Mouse (Mus musculus): ENCODE results near the gene Brd3.

The Brd3 gene

GRCm38 (mm10) chr2:27425751-27426405 is 81.6 kb downstream of the Brd3 start:
- peak; percentile 25 for DNase-seq (ENCODE audit: low spot score)

- DNase-seq (ENCODE audit: low spot score) = peak; percentile 51
Measured at GRCm38 (mm10) chr2:27425161-27425611, 82.3 kb downstream of the Brd3 start.

DNA sequence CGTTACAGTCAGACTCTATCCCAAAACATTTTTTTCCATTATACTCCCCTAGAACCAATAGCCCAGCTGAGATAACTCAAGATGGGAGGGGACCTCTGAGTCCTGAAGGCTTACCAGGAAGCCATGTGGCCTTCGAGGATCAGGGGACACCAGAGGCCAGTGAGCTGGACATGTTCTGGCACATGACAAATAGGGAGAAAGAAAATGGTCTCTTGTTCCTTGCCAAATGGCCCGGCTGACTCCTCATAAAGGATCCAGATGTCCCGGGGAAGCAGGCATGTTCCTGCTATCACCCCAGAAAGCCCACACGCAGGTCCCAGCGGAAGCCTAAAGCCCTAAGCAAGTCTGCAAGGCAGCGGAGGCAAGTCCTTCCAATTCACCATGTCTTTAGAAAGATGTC is 83.9 kb downstream of the Brd3 start:
- DNase-seq (ENCODE audit: low spot score) = no peak

DNA sequence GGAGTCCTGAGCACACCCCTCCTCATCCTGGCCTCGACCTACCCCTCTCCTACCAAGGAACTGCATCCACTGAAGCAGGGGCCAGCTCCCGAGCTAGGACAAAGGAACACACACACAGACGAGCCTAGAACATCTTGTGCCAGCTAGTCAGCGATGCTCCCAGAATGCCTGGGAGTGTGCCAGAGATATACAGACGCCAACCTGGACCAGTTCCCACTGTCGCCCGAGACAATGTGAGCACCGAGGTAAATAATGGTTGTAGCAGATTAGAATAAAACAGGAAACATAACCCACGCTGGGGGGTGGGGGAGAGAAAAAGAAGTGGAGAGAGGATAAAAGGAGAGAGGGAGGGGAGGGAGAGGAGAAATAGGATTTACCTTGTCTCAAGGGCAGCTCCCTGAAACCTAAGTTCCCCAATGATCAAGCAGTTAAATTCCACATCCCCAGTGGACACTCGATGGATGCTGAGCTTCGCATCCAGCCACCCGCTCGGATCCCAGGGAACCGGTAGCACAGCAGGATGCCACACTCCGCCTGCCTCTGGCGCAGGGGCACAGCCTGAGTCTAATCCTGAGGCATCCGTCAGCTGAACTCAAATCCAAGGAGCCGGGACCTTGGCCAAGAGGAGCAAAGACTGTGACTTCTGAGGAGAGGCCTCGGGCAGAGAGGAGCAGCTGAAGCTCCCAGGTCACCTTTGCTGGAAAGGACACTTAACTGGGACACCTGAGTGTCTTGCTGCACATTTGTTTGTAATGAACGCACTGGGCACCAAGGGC is 86.0 kb downstream of the Brd3 start:
- peak; percentile 40 for DNase-seq (ENCODE audit: low spot score)

- DNase-seq (ENCODE audit: low spot score) = no peak
Measured at GRCm38 (mm10) chr2:27418577-27419070, 88.8 kb downstream of the Brd3 start.

GRCm38 (mm10) chr2:27417648-27418153 is 89.8 kb downstream of the Brd3 start:
- DNase-seq (ENCODE audit: low spot score) = peak; percentile 41

- DNase-seq (ENCODE audit: low spot score) = no peak
Measured at GRCm38 (mm10) chr2:27416425-27416824, 91.0 kb downstream of the Brd3 start.

GRCm38 (mm10) chr2:27415060-27415783 is 92.2 kb downstream of the Brd3 start:
- DNase-seq (ENCODE audit: low spot score) = no peak

DNA sequence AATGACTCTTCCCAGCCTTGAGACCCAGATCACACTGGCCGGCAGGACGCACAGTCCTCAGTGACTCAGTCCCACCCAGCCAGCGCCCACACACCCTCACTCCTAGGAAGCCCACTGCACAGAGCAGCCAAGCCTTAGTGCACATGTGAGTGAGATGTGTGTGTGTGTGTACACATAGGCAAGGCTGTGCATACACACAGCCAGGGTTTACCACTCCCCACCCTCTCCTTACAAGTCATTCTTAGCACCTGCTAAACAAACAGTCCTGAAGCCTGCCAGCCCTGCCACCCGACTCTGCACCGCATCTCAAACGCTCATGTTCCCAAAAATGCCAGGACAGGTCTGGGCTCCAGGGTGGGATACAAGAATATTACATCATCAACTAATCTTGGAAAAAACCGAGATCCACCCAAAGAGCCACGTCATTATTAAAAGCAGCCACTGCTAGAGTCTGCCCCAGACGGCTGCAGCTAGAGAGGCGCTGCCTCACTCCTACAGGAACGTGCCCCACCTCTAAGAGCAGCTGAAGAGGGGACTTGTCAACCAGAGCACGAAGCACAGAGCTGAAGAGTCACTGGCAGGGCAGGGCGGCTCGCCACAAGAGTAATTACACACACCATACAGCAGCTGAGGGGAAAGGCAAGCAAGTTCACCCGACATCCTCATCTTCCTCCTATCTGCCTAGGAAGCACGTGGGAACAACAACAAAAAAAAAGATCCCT is 93.4 kb downstream of the Brd3 start:
- DNase-seq (ENCODE audit: low spot score) = no peak

DNA sequence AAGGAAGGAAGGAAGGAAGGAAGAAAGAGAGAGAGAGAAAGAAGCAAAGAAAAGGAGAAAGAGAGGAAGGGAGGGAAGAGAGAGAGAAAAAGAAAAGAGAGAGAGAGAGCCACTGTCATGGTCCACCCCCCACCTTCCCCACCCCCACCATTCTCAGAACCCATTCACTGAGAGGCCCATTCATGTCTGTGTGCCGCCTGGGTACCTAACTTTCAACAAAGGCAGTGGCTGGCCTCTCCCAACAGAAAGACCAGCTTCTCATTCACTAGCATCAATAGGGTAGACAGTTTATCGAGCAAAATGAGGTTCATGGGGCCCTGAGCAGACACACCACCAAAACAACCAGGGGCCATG is 93.9 kb downstream of the Brd3 start:
- DNase-seq (ENCODE audit: low spot score) = no peak

DNA sequence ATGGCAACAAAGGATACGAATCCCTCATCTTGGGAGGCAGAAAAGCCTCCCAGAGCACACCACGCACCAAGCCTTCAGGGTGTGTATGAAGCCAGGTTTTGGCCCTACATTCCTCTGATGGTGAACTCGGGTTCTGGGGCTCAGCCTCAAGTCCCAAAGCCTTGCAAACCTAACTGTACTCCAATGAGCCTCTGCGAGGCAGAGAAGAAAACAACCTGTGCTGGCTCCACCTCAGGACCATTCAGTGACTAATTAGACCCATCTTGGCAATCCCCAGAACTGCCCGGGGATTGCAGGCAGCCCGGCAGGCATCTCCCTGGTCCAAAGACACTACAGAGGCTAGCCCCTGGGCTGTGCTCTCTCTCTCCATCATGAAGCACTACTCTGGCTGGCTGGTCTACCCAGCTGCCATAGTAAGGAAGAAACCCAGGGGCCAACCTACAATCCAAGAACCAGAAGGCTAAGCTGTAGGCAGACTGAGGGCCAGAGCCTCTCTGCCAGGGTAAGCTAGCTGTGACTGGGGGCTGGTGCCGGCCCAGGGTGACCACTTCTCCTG is 95.1 kb downstream of the Brd3 start:
- no peak for DNase-seq (ENCODE audit: low spot score)

DNA sequence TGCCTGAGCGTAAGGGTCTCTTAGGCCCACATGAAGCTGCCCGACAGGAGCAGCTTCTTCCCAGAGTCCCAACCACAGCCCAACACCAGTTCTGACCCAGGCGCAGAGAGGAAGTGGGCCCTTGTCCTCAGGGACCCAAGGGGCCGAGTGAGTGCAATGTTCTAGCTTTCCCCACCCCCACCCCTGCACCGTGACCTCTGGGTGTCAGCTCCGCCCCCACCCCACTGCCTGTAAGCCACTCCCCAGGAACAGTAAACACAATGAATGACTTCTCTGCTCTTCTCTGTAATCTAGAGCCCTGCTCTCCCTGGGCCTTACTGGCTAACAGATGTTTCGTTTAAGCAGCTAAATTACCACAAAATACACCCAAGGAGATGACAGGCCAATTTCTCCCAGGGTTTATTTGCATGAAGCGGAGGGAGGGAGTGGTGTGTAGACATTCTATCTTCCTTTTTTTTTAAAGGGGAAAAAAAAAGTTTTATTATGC is 95.7 kb downstream of the Brd3 start:
- DNase-seq (ENCODE audit: low spot score) = no peak

- no peak for DNase-seq (ENCODE audit: low spot score)
Measured at GRCm38 (mm10) chr2:27410518-27411140, 96.8 kb downstream of the Brd3 start.

DNA sequence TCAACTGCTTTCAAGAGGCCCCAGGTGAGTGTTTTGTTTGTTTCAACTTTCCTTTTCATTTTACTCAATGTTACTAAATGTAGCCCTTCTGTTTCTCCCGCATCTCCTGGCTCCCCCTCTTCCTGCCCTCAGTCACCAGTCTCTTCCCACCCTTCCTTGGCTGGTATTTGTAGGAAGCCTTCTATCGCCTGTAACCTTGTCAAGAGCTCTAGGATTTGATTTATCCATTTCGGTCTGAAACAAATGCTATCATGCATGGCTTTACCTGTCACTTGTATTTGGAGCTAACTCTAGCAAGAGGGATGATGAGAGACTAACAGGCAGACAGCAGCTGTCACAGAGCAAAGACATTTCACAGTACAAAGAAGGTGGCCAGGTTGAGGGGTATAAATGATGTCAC is 99.3 kb downstream of the Brd3 start:
- no peak for DNase-seq (ENCODE audit: low spot score)

- DNase-seq (ENCODE audit: low spot score) = no peak
Measured at GRCm38 (mm10) chr2:27406928-27407327, 100.5 kb downstream of the Brd3 start.

DNA sequence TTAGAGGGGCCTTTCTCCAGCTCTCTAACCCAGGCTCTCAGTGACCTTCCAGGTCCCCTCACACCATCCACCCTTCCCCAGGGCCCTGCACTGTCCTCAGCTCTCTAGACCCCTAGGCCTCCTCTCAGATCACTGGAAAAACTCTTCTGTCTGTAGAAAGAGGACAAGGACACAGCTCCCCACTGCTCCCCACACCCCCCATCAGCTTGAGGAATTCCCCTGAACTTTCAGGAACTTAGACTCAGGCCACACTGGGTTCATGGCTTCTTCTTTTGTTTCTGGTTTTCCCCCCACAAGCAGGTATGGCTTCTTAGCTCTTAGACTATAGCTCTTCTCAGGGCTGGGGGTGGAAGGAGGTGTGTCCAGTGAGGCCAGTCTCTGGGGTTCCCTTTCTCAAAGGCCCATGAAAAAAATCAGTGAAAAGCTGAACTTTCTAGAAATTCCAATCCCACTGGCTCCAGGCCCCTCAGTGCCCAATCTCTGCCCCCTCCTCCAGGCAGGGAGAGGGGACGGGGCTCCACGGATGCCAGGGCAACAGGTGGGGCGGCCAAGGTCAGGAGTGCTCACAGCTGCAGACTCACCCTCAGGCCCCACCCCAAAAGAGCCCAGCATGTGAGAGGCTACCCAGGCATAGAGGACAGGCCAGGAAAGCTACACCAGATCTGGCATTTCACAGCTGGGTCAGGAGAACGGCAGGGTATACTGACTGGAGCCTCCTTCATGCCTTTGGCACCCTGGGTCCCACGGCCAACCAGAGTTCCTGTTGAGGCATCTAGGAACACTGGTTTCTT is 102.2 kb downstream of the Brd3 start:
- DNase-seq (ENCODE audit: low spot score) = no peak

GRCm38 (mm10) chr2:27404375-27405093 is 102.9 kb downstream of the Brd3 start:
- no peak for DNase-seq (ENCODE audit: low spot score)

GRCm38 (mm10) chr2:27401544-27401943 is 105.9 kb downstream of the Brd3 start:
- DNase-seq (ENCODE audit: low spot score) = no peak

DNA sequence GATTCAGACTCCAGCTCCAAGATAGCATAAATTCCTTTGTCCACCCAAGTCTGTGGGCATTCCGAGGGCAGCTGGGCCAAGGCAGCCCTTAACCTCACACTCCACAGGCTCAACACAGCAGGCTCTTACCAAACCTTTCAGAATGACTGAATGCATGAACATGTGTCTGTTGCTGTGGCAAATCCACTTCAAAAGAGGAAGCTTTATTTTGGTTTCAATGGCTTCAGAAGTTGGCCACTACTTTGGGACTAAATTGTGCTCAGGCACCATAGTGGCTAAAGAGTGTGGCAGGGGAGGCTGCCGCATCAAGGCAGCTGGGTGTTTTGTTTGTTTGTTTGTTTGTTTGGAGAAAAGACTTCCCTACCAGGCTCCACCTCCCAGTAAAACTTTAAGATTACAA is 107.4 kb downstream of the Brd3 start:
- no peak for DNase-seq (ENCODE audit: low spot score)
